Mouse (Mus musculus): ENCODE measurements at regions not wholly inside any gene's neighbourhood (a gene's known extent, or its start where the extent isn't known, plus 50 kb on each side); places are given as distances from the start of the nearest gene placed in this dataset.

DNA sequence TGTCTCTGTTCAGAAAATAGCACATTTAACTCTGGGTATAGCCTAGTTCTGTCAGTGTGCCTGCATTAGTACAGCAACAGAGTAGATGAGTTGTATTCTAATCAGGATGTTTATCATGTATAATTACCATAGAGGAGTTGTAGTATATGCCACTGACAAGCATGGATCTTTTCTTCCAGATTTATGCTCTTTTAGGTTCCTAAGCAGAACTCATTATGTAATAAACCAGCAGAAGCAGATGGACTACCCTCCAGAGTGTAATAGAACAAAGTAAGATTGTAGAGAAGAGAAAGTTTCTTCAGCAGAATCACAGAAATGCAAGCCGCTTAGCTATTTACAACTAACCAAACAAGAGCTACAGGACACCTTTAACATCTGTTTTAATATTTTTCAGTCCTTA is 517.2 kb upstream of the Epha5 start:
- DNase-seq (ENCODE audit: extremely low spot score, low spot score): no peak

DNA sequence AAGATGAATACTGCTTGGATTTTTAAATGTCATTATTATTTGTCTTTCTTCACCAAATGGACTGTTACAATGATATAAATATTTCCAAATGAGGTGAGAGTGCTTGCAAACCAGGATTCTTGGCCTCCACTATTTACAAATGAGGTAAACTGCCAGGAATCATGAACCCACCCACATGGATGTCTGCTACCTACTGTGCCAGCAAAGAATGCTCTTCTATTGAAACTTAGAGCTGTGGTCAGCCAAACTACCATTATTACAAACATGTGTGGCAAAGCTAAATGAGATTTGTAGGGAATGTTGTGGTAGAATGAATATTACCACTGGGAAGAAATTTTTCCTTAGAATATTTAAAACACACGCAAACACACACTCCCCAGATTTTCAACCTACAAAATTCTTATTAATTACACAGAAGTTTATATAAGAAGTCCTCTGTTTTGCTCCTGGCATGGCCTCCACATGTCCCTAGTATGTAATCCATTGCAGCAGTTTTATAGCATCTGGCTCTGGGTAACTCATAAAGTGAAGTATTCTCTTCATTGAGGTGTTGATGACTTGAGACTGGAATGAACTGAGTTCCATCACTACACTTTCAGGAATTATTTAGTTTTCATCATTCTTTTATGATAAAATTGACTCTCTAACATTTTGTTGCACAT is 500.6 kb upstream of the Epha5 start:
- no peak for DNase-seq (ENCODE audit: extremely low spot score, low spot score)

- DNase-seq (ENCODE audit: extremely low spot score, low spot score): no peak
Measured at GRCm38 (mm10) chr5:84901669-84902068, 484.5 kb upstream of the Epha5 start.

- DNase-seq (ENCODE audit: extremely low spot score, low spot score): no peak
Measured at GRCm38 (mm10) chr5:84897535-84897934, 480.4 kb upstream of the Epha5 start.

- DNase-seq (ENCODE audit: extremely low spot score, low spot score): no peak
Measured at GRCm38 (mm10) chr5:84853622-84854021, 436.4 kb upstream of the Epha5 start.

DNA sequence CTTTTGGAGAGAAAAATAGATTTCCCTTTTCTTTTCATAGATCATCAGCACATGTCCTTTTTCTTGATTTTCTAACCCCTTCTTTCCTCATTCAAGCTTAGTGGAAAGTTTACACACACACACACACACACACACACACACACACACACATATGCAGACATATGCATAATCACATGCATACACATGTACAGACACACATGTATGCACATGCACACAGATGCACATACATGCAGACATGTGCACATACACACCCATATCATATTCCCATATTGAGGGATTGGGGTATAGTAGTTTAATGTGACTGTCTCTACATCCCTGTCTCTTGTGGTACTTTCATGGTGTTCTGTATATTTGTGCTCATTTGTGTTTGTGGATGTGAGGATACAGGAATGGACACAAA is 432.0 kb upstream of the Epha5 start:
- no peak for DNase-seq (ENCODE audit: extremely low spot score, low spot score)

- DNase-seq (ENCODE audit: extremely low spot score, low spot score): no peak
Measured at GRCm38 (mm10) chr5:84848765-84849164, 431.6 kb upstream of the Epha5 start.

DNA sequence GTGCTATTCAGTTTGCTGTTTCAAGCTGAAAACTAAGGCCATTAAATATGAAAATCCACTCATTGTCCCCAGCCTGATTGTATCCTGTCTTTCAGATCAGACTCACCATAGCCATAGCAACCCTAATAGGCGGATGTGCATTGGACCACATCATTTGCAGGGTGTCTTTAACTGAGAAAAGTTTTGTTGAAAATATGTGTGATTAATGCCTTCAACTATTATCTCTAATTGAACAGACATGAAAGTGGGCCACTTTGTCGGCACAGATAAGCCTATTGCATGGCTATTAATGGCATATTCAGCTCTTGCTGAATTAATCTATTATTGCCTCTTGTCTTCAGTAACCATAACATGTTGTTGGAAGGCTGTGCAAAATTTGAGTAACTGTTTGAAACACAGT is 394.3 kb upstream of the Epha5 start:
- DNase-seq (ENCODE audit: extremely low spot score, low spot score): peak; percentile 21

GRCm38 (mm10) chr5:84810844-84811243 is 393.7 kb upstream of the Epha5 start:
- no peak for DNase-seq (ENCODE audit: extremely low spot score, low spot score)

- DNase-seq (ENCODE audit: extremely low spot score, low spot score): no peak
Measured at GRCm38 (mm10) chr5:84762618-84763017, 345.4 kb upstream of the Epha5 start.

DNA sequence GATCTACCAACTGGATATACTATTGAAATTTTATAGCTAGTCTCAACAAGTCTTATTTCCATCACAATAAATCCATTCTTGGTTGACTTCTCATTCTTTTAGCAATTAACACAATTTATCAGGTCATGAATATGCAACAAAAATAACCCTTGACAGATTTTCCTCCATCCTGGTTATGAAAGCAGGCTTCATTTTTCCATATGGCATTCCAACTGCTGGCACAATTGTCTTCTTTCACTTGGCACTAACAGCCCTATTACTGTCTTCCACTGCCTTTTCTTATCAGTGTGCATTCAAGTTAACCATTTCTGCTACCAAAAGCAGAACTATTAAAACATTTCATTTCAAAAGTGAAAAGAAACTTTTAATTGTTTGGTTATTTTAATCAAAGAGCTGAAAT is 334.9 kb upstream of the Epha5 start:
- no peak for DNase-seq (ENCODE audit: extremely low spot score, low spot score)

GRCm38 (mm10) chr5:84705436-84705835 is 288.3 kb upstream of the Epha5 start:
- no peak for DNase-seq (ENCODE audit: extremely low spot score, low spot score)

- DNase-seq (ENCODE audit: extremely low spot score, low spot score): no peak
Measured at GRCm38 (mm10) chr5:84690334-84691258, 273.4 kb upstream of the Epha5 start.

DNA sequence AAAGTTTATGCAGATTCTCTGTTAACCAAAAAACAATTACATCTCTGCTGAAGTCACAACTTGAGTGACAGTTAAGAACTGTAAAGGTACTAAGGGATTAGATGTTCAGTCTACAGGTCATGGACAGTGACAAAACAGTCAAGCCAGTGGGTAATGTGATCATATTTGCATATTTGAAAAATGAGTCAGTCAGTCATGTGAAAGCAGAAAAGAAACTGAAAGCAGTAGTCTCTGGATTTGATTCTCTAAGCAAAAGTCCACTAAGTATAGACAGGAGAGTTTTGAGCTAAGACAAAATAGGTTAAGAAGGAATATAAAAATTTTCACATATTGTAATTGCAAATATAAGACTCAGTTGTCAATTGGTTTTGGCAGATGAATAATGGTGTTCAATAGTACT is 270.4 kb upstream of the Epha5 start:
- DNase-seq (ENCODE audit: extremely low spot score, low spot score): no peak

- DNase-seq (ENCODE audit: extremely low spot score, low spot score): no peak
Measured at GRCm38 (mm10) chr5:84655171-84655570, 238.0 kb upstream of the Epha5 start.

- DNase-seq (ENCODE audit: extremely low spot score, low spot score): no peak
Measured at GRCm38 (mm10) chr5:84635502-84635901, 218.3 kb upstream of the Epha5 start.

GRCm38 (mm10) chr5:84632851-84633250 is 215.7 kb upstream of the Epha5 start:
- DNase-seq (ENCODE audit: extremely low spot score, low spot score): no peak

DNA sequence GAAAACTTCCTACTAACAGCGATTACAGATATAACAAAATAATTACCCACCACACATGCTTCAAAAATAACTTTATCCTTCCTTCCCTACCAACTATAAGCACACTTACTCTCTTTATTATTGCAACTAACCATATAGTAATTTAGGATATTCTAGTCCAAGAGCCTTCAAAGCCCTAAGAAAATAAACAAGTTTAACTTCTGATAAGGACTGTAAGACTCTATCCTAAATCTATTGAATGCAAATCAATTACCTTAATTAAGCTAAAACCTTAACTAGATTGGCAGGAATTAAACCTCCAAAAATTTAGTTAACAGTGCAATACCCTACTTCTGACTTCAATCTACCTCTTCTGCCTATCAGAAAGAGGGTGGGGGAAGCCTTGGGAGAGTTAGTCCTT is 201.0 kb upstream of the Epha5 start:
- DNase-seq (ENCODE audit: extremely low spot score, low spot score): no peak

- no peak for DNase-seq (ENCODE audit: extremely low spot score, low spot score)
Measured at GRCm38 (mm10) chr5:84608683-84609082, 191.5 kb upstream of the Epha5 start.

DNA sequence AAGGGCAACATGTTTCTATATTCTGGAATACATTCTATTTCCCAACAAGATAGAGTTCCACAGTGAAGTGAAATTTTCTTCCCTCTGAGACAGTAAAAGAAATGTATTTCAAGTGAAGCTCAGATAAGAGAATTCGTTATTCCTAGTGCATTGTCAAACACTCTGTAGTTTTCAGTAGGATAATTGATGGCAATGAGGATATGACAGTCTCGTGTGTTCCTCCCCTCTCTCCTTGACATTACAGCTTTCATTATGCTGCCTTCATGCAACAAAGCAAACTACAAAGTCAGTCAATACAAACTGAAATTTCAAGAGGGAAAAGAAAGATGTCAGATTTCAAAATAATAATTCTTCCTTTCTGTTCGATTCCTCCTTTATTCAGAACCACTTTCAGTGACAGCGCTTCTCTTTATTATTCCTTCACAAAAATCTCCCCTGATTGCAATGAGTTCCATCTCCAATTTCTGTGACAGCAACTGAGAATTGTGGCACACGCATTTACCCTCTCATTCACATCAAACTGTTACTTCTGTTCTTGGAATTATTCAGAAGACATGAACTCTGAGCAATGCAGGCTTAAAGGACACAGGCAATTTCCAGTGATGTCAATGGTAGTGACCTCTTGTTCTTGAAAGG is 148.2 kb upstream of the Epha5 start:
- DNase-seq (ENCODE audit: extremely low spot score, low spot score): no peak

GRCm38 (mm10) chr5:84519836-84520235 is 102.7 kb upstream of the Epha5 start:
- no peak for DNase-seq (ENCODE audit: extremely low spot score, low spot score)

- no peak for DNase-seq (ENCODE audit: extremely low spot score, low spot score)
Measured at GRCm38 (mm10) chr5:84510144-84510543, 93.0 kb upstream of the Epha5 start.
